Mouse (Mus musculus): ENCODE results near the gene Ptprk.
A peak's percentile ranks its signal among the peaks of the same experiment; 100 is the strongest.

The Ptprk gene

DNA sequence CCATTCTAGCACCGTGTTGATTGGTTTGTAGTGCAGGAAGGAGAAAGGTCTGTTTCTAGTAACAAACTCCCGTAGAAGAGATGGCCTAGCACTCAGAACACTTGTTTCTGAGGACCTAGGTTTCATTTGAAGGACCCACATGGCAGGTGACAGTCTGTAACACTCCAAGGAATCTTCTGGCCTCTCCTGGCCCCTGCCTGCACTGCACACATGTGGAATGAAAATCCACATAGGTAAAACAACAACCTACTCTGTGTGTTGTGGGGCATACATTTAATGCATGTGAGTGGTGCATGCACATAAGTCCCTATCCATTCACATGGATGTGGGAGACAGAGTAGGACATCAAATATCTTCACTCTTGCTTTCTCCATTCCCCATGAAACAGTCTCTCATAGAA is 204.1 kb downstream of the Ptprk start:
- no peak for DNase-seq (ENCODE audit: low spot score)

DNA sequence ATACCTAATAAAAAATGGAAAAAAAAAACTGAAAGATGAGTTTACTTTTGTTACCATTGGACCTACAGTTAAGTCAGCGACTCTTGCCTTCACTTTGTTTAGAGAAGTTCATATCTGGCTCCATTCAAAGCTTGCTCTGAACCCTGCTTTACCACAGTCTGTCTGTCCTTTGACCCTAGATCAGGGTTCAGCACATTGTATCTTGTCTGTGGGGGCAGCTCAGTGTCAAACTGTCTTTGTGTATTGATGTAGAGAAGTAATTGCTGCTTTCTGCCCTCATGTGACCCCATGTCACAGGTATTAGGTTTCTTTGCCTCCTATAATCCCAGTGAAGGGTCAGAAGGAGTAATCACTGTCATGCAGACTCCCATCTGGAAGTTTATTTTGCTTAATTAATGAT is 222.9 kb downstream of the Ptprk start:
- no peak for DNase-seq (ENCODE audit: low spot score)

DNA sequence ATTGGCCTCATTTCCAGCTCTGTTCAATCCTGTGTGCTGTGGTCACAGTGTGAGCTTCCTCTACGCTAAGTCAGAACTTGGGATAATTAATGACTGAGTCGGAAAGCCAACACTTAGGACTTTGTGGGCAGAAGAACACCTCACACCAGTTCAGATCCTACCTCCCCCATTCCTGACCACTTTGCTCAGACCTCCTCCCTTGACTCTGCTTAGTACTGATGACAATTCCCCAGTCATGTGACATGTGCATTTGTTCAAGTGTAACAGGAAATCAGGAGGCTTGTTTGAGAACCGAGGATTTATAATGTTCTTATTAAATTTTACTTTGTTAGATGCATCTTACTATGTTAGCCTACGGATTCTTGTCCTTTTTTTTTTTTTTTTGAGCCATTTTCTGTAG is 224.6 kb downstream of the Ptprk start:
- no peak for DNase-seq (ENCODE audit: low spot score)

DNA sequence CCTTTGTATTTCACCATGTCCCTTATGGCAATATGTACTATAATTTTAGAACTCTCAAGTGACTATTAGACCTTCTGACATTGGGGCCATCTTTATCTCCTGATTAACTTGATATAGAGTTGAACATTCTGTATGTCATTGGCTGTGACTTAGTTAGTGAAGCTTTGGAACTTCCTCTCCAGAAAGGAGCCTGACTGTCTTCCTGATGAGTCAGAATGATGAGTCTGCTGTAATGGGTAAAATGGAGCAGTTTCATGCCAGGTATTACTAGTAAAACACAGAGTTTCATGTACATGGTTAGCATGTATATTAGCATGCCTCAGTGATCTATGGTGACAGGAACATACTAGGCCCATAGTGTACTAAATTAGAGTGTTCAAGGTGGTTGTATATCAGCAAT is 229.2 kb downstream of the Ptprk start:
- no peak for DNase-seq (ENCODE audit: low spot score)

DNA sequence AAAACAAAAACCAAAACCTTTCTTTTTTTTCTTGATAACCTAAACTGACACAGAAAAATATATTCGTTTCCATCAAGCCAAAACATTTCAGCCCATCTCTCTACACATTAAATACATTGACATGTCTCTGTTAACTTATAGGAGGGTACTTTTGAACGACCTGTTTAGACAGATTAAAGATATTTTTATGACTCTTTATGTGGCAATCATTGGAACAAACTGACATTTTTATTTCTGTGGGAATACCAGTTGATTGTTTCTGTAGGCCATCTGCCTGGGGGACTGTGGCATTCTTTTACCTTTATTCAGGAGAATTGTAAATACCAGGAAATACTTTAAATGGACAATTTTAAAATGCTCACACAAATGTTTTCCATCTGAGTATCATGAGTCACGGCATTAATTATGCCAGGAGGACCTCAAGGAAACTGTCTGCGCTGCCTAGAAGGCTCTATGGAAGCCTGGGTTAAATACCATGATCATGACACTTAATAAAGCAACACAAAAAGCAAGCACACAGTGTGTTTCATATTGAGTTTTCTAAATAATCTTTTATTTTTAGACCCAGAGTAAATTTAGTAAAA is 229.8 kb downstream of the Ptprk start:
- no peak for DNase-seq (ENCODE audit: low spot score)

DNA sequence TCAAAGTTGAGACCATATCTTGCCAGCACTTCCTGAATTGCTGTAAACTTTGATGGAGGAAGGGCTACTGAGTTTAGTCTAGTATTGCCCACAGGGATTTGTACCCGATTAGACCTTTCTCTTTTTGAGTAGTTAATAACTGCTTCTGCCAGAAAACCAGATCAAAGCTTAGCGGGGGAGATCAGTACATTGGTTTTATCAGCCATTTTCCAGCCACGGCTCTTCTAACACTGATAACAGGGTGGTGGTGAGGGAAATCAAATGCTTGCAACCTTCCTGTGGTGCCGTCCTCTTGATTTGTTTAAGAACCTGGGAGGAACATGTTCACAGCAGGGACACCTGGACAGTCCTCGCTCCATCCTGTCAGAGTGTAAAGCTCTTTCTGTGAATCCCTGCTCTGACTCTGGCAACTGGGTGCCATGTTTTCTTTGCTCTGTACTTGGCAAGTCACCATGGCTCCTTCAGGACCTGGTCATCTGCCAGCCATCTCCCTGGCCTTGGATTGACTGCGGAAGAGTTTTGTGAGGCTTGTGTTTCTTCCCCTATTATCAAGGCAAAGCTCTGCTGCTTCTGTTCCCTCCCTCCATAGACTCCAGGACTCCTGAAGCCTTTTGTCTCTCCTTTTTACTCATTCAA is 231.9 kb downstream of the Ptprk start:
- peak; percentile 53 for DNase-seq (ENCODE audit: low spot score)

DNA sequence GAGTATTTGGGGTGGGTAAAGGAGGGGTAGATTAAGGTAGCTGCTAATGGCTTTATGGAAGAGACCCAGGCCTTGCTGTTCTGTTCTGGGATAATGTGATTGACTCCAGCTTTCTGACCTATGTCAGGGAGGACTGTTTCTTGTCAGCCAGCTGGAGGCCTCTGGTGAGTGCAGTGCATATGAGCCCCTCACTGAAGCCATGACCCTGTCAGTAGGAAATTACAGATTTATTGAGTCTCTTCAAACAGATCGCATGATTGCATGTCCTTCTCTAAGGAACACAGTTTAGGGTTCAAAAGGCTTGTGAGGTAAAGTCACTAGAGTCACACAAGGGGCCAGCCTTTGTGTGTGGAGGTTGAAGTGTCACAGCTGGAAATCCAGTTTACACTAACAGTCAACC is 236.7 kb downstream of the Ptprk start:
- no peak for DNase-seq (ENCODE audit: low spot score)

DNA sequence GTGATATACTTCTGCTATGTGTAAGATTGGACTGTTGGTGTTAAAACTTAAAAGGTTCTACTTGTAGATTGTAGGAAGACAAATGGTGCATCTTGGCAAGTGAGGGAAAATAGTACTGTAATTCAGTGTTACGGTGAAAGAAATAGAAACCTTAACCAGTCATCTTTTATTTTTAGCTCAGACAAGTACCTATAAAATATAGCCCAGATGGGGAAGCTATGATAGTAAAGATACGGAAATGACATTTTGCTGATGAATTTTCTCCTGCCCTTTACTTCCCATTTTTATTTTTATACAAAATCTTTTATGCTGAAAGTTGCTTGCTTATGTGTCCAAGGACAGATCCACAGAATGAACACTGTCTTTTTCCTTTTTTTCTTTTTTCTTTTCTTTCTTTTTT is 248.4 kb downstream of the Ptprk start:
- DNase-seq (ENCODE audit: low spot score) = no peak

DNA sequence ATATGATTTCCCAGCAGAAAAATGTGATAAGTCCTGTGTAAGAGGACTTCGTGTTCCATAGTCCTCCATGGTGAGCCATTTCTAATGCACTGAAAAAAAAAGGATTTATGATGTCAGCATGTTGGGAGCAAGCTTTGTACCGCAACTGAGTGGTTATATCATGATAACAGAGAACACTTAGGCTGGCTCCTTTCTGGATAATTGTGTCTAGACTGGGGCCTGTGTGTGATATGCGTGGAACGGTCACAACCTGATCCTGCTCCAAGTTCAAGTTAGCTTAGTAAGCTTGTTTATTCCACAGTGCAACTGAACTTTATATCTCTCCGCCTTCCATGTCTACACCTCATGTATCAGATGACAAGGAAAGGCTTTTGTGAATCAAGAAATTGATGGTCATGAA is 260.6 kb downstream of the Ptprk start:
- DNase-seq (ENCODE audit: low spot score) = no peak

DNA sequence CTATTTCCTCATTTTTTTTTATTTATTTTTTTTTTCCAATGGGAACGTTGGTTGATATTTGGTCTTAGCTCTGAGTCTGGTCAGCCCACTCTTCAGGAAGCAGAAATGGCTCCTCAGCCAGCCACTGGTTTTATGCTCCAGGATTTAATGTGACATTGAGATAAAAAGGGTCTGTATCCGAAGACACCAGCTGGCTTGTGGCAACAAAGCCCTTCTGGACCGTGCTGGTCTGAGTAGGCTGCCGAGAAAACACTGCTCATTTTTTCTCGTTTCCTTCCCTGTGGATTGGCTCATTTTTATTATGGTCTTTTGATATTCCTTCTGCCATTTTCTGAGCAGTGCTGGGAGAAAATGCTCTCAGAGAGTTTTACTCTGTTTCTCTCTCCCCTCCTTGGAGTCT is 263.9 kb downstream of the Ptprk start:
- no peak for DNase-seq (ENCODE audit: low spot score)

DNA sequence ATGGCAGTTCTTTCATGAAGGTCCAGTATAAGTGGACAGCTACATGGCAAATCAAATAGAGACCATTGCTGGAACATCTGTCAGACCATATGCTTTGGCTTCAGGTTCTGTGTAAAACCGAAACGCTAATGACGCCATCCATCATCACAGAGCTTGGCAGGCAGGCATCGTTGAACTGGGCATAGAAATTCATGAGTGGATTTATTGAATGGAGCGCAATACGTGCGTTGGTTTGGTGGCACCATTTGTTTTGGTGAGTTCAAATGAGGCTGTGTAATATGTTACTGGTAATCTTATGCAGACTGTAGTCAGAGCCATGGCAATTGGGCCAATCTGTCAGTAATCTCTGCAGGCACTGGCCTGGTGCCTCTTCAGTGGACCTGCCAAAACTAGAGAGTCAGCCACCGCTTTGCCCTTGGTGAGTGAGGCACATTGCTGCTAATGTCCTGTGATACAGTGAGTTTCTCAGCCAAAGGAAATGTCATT is 270.6 kb downstream of the Ptprk start:
- DNase-seq (ENCODE audit: low spot score) = no peak

DNA sequence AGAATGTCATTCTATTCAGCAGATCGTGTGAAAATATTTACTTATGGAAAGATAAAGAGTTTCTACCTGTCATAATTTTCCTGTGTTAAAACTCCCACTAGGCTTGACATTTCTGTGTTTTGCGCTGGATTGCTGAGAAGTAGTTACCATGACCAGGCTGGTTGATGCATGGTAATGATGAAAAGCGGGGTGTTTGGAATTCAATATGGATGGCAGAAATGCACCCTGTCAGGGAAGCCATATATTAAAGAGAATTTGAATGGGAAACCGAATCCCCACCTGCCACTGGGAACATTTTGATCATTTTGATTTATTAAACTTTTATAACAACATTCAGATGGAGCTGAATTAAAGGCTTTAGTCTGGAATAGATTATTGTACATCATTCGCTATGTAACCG is 290.7 kb downstream of the Ptprk start:
- no peak for DNase-seq (ENCODE audit: low spot score)

DNA sequence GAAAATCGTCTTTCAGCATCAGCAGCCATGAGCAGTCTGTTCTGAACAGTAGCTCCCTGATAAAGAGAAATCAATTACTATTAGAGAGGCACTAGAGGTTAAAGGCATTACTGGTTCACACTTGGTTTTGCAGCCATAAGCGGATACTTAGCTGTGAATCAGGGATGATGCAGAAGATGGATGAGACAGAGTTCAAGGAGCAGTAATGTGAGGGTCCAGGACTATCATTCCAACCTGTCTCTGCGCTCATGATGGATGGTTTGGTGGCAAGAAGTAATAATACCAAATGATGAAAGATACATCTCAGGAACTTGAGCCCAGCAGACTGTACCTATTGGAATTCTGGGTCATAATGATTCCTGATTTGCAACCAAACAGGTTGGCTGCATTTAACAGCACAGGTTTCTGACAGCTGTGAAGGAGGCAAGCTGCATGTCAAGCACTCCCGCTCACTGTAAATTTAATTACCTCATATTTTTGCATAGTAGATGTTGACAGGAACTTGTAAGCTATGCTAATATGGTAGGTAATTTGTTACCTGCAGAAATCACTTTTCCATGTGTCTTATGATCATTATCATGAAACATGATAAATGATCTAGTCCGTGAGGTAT is 291.6 kb downstream of the Ptprk start:
- no peak for DNase-seq (ENCODE audit: low spot score)

DNA sequence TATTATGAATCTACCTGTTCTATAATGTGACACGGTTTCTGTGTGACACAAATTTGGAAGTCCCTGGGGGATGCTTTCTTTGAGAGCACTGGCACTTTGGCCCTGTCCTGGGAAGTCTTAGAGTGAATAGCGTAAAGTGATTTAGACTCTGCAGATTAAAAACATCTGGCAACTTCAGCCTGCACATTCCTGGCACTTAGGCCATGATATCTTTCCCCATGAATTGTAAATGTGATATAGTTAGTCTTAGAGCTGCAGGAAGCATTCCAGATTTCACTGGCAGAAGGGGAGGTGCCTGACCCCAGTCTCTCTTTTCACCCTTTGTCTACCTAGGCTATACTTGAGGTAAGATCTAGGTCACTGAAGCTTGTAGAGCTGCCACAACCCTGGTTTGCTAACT is 295.2 kb downstream of the Ptprk start:
- DNase-seq (ENCODE audit: low spot score) = no peak

DNA sequence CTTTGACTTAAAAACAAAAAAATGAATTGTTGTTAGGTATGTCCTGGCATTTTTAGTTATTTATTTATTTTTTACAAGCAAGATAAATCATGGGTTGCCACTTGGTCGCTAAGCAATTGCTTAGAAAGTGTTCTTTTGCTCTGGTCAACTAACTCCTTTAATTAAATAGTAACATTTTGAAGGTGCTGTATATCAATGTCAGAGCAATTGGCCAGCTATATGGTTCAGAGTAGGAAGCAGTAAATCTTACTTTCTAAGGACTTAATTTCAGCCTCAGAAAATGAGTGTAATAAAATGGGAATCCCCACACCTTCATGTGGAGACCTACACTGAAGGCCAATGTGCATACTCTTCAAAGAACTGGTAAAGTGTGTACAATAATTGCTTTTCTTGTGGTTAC is 300.3 kb downstream of the Ptprk start:
- no peak for DNase-seq (ENCODE audit: low spot score)

DNA sequence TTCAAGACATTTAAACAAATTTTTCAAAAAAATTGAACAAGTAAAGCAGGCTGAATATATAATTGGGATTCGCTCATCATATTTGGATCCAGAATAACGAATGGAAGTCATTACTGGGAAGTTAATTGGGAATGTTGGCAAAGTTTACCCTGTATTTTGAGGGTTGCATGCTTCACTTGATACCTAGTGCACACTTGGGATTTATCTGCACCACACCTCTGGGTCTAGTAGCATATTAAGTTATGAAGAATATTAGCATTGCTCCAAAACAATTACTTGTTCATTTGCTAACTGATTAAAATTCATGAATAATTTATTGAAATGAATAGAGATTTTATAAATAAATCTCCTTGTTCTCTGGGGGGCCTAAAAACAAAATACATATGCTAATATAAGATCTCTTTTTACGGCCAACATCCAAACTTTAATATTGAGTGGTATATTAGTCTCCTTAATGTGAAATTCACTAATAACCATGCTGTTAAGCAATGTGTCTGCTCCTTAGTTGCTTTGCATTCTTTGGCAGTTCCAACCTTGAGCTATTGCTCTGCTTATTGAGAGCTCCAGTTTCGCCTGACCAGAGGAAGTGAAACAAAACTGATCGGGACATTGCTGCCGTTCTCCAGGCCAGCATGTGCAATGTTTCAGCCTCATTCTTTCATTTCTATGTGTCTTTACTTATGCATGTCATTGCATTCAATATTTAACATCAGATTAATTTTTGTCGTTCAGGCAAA is 305.3 kb downstream of the Ptprk start:
- DNase-seq (ENCODE audit: low spot score) = no peak

DNA sequence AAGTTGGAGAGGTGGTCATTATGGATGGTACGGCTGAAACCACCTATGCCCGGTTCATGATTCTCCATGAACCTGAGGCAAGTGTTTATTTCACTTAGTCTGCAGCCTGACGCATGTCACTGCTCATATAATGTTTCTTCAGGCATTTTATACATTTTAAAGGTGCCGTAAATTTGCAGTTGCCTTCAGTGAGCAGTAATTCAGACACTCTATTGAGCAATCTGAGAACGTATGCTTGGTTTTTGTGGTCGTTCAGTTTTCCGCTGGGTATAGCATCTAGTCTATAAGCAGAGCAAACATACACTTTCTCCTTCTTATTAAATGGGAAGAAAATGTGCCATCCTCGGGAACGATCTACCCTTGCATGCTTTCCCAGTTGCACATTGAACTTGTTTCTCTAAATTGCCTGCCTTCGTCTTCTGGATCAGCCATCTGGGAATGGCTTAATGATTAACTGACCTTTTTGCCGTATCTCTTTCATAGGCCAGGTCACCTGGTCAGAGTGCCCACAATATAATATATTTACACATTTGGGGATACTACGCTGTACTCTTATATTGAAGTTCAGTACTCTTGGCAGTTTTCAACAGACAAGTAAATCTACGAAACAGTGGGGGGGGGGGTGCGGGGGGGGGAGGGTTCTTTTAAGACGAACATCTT is 313.1 kb downstream of the Ptprk start:
- no peak for DNase-seq (ENCODE audit: low spot score)

DNA sequence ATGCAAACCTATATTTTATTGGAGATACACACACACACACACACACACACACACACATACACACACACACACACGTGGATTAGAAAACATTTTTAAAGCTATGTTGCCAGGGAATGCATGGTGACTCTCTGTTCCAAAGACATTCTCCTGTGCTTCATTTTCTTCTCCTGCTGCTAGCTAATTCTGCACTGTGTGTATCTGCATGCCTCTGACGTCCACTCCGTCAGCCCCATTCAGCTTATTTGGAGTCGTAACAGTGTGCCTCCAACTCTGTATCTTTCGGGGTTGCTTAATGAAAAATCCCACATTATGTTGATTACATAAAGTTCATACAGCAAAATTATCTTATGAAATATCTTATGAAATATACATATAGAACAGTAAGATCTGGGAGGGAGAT is 316.5 kb downstream of the Ptprk start:
- DNase-seq (ENCODE audit: low spot score) = no peak

DNA sequence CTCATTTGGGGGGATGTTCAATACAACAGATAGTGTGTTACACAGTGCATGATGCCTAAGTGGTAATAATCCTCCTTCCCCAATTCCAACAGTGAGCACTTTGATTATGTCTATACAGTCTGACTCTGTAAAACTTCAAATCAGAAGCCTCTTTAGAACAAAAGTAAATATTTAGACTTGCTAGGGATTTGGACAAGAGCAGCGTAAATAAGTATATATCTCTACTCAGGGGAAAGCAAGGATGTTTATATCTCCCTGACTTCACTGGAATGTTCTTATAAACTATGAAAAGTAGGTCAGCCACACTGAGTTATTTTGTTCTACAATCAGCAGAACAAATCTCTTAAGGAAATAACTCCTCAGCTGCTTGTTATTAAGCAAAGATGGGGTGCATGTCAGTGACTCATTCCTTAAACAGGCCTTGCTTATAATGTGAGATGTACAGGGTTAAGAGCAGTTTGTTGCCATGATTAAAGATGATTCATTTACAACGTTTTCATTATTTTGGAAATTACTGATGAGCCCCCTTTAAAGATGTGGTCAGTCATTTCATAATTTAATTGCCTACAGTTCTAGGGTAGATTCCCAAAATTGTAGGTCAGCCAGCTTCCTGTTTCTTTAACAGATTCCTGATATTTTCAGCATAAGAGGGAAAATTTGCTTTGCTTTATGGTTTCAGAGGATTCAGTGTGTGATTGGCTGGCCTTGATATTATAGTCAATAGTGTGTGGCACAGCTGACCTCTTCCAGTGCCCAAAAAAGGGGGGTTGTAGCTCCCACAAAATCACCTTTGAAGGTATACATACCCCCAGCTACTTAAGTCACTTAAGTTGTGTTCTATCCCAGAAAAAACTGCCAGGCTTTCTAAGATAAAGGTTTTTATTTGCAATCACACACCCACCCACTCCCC is 321.2 kb downstream of the Ptprk start:
- DNase-seq (ENCODE audit: low spot score) = no peak

DNA sequence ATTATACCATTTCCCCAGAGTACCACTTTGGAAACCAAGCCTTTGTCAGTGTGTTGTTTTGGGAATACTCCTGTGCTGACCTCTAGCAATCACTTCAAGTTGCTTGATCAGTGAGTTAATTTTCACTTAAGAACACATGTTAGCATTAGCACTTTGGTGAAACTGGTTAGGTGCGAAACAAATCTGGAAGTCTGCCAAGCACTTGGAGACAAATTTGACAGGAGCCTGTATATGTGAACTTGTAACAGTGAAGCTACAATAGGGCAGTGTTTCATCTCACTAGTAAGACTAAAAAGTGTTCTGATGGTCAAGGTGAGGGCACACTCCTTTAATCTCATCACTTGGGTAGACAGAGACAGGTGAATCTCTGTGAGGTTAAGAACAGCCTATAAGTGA is 321.9 kb downstream of the Ptprk start:
- DNase-seq (ENCODE audit: low spot score) = no peak

DNA sequence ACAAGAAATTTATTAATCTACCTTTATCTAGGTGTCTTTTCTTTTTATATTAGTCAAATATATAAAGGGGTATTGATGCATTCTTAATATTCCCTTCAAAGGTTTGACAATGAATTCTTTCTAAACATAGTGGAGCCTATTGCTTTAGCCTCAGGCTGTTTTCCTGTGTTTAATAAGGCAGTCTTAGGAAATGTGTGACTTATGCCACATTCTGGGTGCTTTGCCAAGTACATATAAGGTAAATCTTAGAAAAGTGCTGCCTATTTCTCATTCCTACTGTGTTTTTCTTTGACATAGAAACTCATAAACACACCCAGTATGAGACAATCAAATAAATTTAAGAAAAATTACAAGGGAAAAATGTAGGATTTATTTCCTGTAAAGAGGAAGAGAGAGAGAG is 327.2 kb downstream of the Ptprk start:
- no peak for DNase-seq (ENCODE audit: low spot score)

DNA sequence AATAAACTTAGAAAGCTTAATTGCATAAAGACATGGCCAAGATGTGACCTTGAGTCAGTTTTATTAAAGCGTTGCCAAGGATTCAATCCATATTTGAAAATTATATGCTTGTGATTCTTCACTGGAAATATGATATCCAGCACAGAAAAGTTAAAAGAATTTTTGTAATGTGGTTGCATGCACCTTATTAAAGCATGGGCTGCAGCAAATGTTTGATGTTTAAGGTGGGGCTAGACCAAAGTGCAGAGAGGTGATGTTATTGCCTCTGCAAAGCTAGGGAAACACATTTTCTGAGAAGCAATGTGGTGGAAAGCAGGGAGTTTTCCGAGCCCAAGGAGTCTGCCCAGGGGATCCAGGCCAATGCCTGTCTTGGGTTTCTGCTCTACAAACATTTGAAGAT is 334.4 kb downstream of the Ptprk start:
- DNase-seq (ENCODE audit: low spot score) = no peak

Data from testis, postnatal 10 days (tissue).